Comparison of ENCODE assay signal across 8 mouse cellular contexts in genomic region chr14:115600259-115601029, GRCm38 (mm10).
DNase-seq lines count a peak whose midpoint lies in the region; ATAC-seq and TF ChIP-seq lines count a peak whose summit lies in the region.
"Had no signal": no experiment of that assay in that cellular context is flagged by ENCODE, and none has a peak within 500 bp of the region (broad histone marks: within the 10 kb centered on the region; RNA-seq: fewer than 3 reads in every experiment).

No protein-coding gene starts in this region.

- ATAC-seq in embryonic facial prominence, embryonic 11.5 days (replicated peaks; ENCODE audit: insufficient number of reproducible peaks, low FRiP score, low TSS enrichment, low read depth): no peak
- ATAC-seq in midbrain, postnatal 0 days (ENCODE audit: low FRiP score): no peak

- no peak overlapping the region for H3K9ac ChIP-seq in embryonic facial prominence, embryonic 11.5 days (replicated peaks; ENCODE audit: low read length)
- no peak overlapping the region for H3K9ac ChIP-seq in midbrain, postnatal 0 days (replicated peaks; ENCODE audit: low read length, poor library complexity, severe bottlenecking)
- H3K9ac ChIP-seq: limb, embryonic 12.5 days had no signal

- no peaks in the 10 kb centered on the region for H3K36me3 ChIP-seq in embryonic facial prominence, embryonic 11.5 days (replicated peaks; ENCODE audit: control insufficient read depth, insufficient read depth, low read depth, low read length)
- no peaks in the 10 kb centered on the region for H3K36me3 ChIP-seq in midbrain, postnatal 0 days (ENCODE audit: insufficient read depth, low read length)
- H3K36me3 ChIP-seq: limb, embryonic 12.5 days had no signal

- H3K27me3 ChIP-seq in embryonic facial prominence, embryonic 11.5 days (ENCODE audit: control insufficient read depth, insufficient read depth, low read length): no peaks in the 10 kb centered on the region
- H3K27me3 ChIP-seq in midbrain, postnatal 0 days (ENCODE audit: insufficient read depth, low read length): no peaks in the 10 kb centered on the region
- H3K27me3 ChIP-seq: limb, embryonic 12.5 days had no signal

- 68% methylated on average over 8 of the region's 8 CpGs for WGBS in embryonic facial prominence, embryonic 11.5 days
- 72% methylated on average over 8 of the region's 8 CpGs for WGBS in midbrain, postnatal 0 days

- peak; percentile 11 for DNase-seq in left cerebral cortex, postnatal 4 days
- DNase-seq in left cerebral cortex, adult 18-20 months (ENCODE audit: low spot score in 2 of 2): no peak
- DNase-seq in R1 (ENCODE audit: low read depth, low spot score): peak; percentile 21
- DNase-seq in embryonic facial prominence, embryonic 11.5 days (ENCODE audit: low spot score): peak; percentile 65
- peak; percentile 74 for DNase-seq in midbrain, postnatal 0 days (ENCODE audit: low spot score)
- no peak for DNase-seq in ovary, postnatal 14 days (ENCODE audit: low spot score)
- no peak for DNase-seq in cerebellum, adult 9-10 months

- H3K4me3 ChIP-seq in embryonic facial prominence, embryonic 11.5 days (ENCODE audit: low read depth, low read length): no peak overlapping the region
- H3K4me3 ChIP-seq in midbrain, postnatal 0 days (ENCODE audit: low read depth, low read length): no peak overlapping the region
- H3K4me3 ChIP-seq: limb, embryonic 12.5 days had no signal

- H3K9me3 ChIP-seq in embryonic facial prominence, embryonic 11.5 days (replicated peaks; ENCODE audit: control insufficient read depth, low read length): no peaks in the 10 kb centered on the region
- no peaks in the 10 kb centered on the region for H3K9me3 ChIP-seq in midbrain, postnatal 0 days (ENCODE audit: low read length)
- H3K9me3 ChIP-seq: limb, embryonic 12.5 days had no signal

- no peak overlapping the region for H3K27ac ChIP-seq in embryonic facial prominence, embryonic 11.5 days (replicated peaks; ENCODE audit: low read depth, low read length)
- no peak overlapping the region for H3K27ac ChIP-seq in midbrain, postnatal 0 days (ENCODE audit: low read depth, low read length)
- H3K27ac ChIP-seq: limb, embryonic 12.5 days had no signal

- TF ChIP-seq CTCF in midbrain, postnatal 0 days (IDR thresholded peaks at IDR 0.05): peak; percentile 78

- no peaks in the 10 kb centered on the region for H3K4me1 ChIP-seq in embryonic facial prominence, embryonic 11.5 days (ENCODE audit: control insufficient read depth, insufficient read depth, low read length)
- no peaks in the 10 kb centered on the region for H3K4me1 ChIP-seq in midbrain, postnatal 0 days (ENCODE audit: insufficient read depth, low read length)
- H3K4me1 ChIP-seq: limb, embryonic 12.5 days had no signal

- intact Hi-C loops in left cerebral cortex, postnatal 4 days (cut with DNase I): no loop called here

- no peak overlapping the region for H3K4me2 ChIP-seq in embryonic facial prominence, embryonic 11.5 days (ENCODE audit: low read depth, low read length)
- H3K4me2 ChIP-seq in midbrain, postnatal 0 days (ENCODE audit: low read depth, low read length, poor library complexity, severe bottlenecking): no peak overlapping the region
- H3K4me2 ChIP-seq: limb, embryonic 12.5 days had no signal

Comparison
In these comparisons a context has a peak if more than half of its experiments do, and no peak if none do; other contexts are left out.
1. DNase-seq: peak in left cerebral cortex, postnatal 4 days (single experiment), R1 (single experiment), embryonic facial prominence, embryonic 11.5 days (single experiment) and midbrain, postnatal 0 days (single experiment); none in left cerebral cortex, adult 18-20 months (0 of 2), ovary, postnatal 14 days (single experiment) and cerebellum, adult 9-10 months (single experiment).